Mouse (Mus musculus): ENCODE measurements around the gene Gm7361. TPM values are rescaled to one million over a fixed set of nuclear protein-coding genes. Genes with fewer than 3 reads are reported as not detected.
"Not testable (repeated sequence)": the region's sequence is repeated elsewhere in the genome, so short reads cannot be mapped to it uniquely, and the experiment has no call there.

The Gm7361 gene
- 0.10 TPM in 1 of 2 replicates, not detected in the other for polyA plus RNA-seq (2015; fragmentation: Nextera tagmentation; extraction: Ambion mirVana)

DNA sequence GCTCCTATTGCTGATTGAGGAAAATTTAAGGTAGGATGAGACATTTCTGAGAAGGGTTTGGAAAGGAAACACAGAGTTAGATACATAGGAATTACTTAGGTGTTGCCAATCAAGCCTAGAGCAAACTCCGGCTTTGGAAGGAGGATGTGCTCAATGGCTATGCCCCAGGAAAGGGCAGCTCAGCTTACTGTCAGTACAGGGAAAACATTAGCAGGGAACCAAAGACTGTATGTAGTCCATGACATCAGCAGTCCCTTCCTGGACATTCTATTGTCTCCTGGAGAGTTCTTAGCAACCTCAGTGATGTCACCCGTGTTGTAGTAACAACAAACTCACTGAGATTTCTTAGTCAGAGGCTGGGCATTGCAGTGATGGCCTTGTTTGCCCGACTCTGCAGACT lies at the start of gene Gm7361:
Gm7361 (plus strand) TSS at position 301 of the 400 bp plus-strand sequence.
- DNase-seq (ENCODE audit: low spot score): not testable (repeated sequence)

DNA sequence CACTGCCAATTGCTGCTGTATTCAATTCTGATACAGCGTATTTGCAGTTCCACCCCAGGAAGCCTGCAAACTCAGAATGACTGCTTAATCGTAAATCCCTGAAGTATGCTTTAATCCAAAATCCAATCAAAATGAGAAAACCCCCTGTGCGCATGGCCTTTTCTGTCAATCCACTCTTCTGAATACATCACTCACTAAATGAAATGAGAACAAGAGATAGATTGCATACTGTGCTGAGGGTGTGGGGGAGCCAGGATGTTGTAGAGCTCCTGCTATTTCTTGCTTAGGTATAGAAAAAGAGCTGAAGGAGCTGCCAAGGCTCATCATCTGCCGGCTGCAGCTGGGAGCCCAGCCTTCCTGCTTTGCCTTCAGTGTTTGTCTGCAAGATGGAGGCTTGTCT lies 46.5 kb upstream of the Gm7361 start:
- DNase-seq (ENCODE audit: low spot score): no peak

DNA sequence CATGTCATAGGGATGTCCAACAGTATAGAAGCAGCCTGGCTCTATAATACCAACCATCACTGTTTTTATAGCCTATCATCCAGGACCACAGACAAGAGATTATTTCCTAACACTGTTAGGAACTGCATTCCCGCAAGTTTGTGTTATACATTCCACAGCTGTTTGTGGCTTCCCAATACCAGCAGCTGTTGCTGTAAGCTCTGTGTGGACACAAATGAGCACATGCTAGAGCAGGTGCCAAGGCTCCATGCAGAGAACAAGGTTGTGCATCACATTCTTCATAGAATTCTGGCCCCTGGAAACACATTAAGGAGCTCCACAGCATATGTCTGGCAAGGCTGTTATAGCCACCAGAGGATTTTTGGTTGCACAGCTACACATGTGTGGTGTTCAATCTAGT lies 35.4 kb upstream of the Gm7361 start:
- DNase-seq (ENCODE audit: low spot score): no peak

- not testable (repeated sequence) for DNase-seq (ENCODE audit: low spot score)
Observed at GRCm38 (mm10) chr5:26266656-26267055, 9.2 kb downstream of the Gm7361 start.

GRCm38 (mm10) chr5:26280361-26280760 lies 22.9 kb downstream of the Gm7361 start:
- DNase-seq (ENCODE audit: low spot score): no peak

- DNase-seq (ENCODE audit: low spot score): no peak
Observed at GRCm38 (mm10) chr5:26281717-26282116, 24.2 kb downstream of the Gm7361 start.

- DNase-seq (ENCODE audit: low spot score): peak; percentile 3
Observed at GRCm38 (mm10) chr5:26282282-26282681, 24.8 kb downstream of the Gm7361 start.

DNA sequence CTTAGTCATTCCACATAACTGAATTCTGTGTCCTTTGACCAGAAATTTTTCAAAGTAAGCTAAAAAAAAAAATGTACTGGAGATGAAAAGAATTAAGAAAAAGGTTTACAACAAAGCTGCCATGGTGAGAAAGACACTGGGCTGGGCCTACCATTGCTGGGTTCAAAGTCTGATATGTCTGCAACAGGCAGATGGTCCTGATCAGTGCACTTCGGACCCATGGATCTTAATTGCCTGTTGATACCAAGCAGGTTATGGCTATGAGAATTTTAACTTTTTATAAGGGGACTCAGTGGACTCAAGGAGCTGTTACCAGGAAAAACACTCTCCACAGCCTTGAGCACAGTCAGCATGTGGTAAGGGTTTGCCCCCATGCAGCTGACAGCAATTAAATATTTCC lies 25.9 kb downstream of the Gm7361 start:
- no peak for DNase-seq (ENCODE audit: low spot score)

- DNase-seq (ENCODE audit: low spot score): no peak
Observed at GRCm38 (mm10) chr5:26291621-26292020, 34.1 kb downstream of the Gm7361 start.

GRCm38 (mm10) chr5:26293258-26293657 lies 35.8 kb downstream of the Gm7361 start:
- DNase-seq (ENCODE audit: low spot score): no peak

Other genes starting within 250 kb of the Gm7361 start
- not detected in 2 replicates for gene Gm5862, start 234.8 kb upstream of the Gm7361 start, polyA plus RNA-seq (2015; fragmentation: Nextera tagmentation; extraction: Ambion mirVana)
- gene Speer4a, start 218.1 kb upstream of the Gm7361 start, polyA plus RNA-seq (2015; fragmentation: Nextera tagmentation; extraction: Ambion mirVana): not detected in 2 replicates
- not detected in 2 replicates for gene Gm7347, start 199.1 kb upstream of the Gm7361 start, polyA plus RNA-seq (2015; fragmentation: Nextera tagmentation; extraction: Ambion mirVana)
- gene Gm10471, start 168.4 kb upstream of the Gm7361 start, polyA plus RNA-seq (2015; fragmentation: Nextera tagmentation; extraction: Ambion mirVana): not detected in 2 replicates
- 0.09 TPM in 1 of 2 replicates, not detected in the other for gene 5031410I06Rik, start 152.3 kb upstream of the Gm7361 start, polyA plus RNA-seq (2015; fragmentation: Nextera tagmentation; extraction: Ambion mirVana)
- 0.05 TPM in 1 of 2 replicates, not detected in the other for gene Gm10220, start 136.3 kb upstream of the Gm7361 start, polyA plus RNA-seq (2015; fragmentation: Nextera tagmentation; extraction: Ambion mirVana)